In genomic region chr7:111273839-111274238, GRCm38 (mm10) we compare ENCODE assay signal across 20 mouse cellular contexts.
DNase-seq lines count a peak whose midpoint lies in the region; ATAC-seq lines count a peak whose summit lies in the region.
"Had no signal": no experiment of that assay in that cellular context is flagged by ENCODE, and none has a peak within 500 bp of the region (broad histone marks: within the 10 kb centered on the region; RNA-seq: fewer than 3 reads in every experiment).

No protein-coding gene starts in this region.

- 0 out of 2 replicates have a peak, but pooled peaks have one; percentile 6 for ATAC-seq in forebrain, embryonic 16.5 days
- ATAC-seq in forebrain, embryonic 15.5 days (replicated peaks) = no peak
- ATAC-seq: CD4-positive, CD25-positive, alpha-beta regulatory T cell, adult 4 months; forebrain, embryonic 13.5 days had no signal

- no peaks in the 10 kb centered on the region for H3K9me3 ChIP-seq in forebrain, embryonic 16.5 days (ENCODE audit: control insufficient read depth, low read length)
- no peaks in the 10 kb centered on the region for H3K9me3 ChIP-seq in forebrain, embryonic 15.5 days
- H3K9me3 ChIP-seq: embryonic facial prominence, embryonic 10.5 days; forebrain, embryonic 13.5 days; heart, embryonic 13.5 days; hindbrain, embryonic 15.5 days had no signal

- no peak overlapping the region for H3K9ac ChIP-seq in forebrain, embryonic 16.5 days (replicated peaks; ENCODE audit: low read depth, low read length)
- H3K9ac ChIP-seq in forebrain, embryonic 15.5 days (replicated peaks) = no peak overlapping the region
- H3K9ac ChIP-seq: forebrain, embryonic 13.5 days; heart, embryonic 13.5 days; hindbrain, embryonic 15.5 days had no signal

- no peaks in the 10 kb centered on the region for H3K36me3 ChIP-seq in forebrain, embryonic 16.5 days (ENCODE audit: control insufficient read depth, insufficient read depth)
- H3K36me3 ChIP-seq in forebrain, embryonic 15.5 days = no peaks in the 10 kb centered on the region
- H3K36me3 ChIP-seq: embryonic facial prominence, embryonic 10.5 days; G1E; heart, embryonic 13.5 days; hindbrain, embryonic 15.5 days had no signal

- no peak overlapping the region for H3K4me2 ChIP-seq in forebrain, embryonic 16.5 days (ENCODE audit: low read length)
- H3K4me2 ChIP-seq in forebrain, embryonic 15.5 days (replicated peaks) = no peak overlapping the region
- H3K4me2 ChIP-seq: forebrain, embryonic 13.5 days; heart, embryonic 13.5 days; hindbrain, embryonic 15.5 days had no signal

- H3K4me1 ChIP-seq in forebrain, embryonic 16.5 days (replicated peaks; ENCODE audit: control insufficient read depth, insufficient read depth, low read length) = no peaks in the 10 kb centered on the region
- no peaks in the 10 kb centered on the region for H3K4me1 ChIP-seq in forebrain, embryonic 15.5 days
- H3K4me1 ChIP-seq: embryonic facial prominence, embryonic 10.5 days; forebrain, embryonic 13.5 days; heart, embryonic 13.5 days; hindbrain, embryonic 15.5 days had no signal

- H3K27me3 ChIP-seq in forebrain, embryonic 16.5 days (replicated peaks; ENCODE audit: control insufficient read depth, insufficient read depth, low read length) = no peaks in the 10 kb centered on the region
- no peaks in the 10 kb centered on the region for H3K27me3 ChIP-seq in forebrain, embryonic 15.5 days
- H3K27me3 ChIP-seq: forebrain, embryonic 13.5 days; heart, embryonic 13.5 days; hindbrain, embryonic 15.5 days had no signal

- DNase-seq in layer of hippocampus, adult 9-11 months = peak; percentile 61
- no peak for DNase-seq in layer of hippocampus, adult 11-12 months (ENCODE audit: low spot score)
- DNase-seq in right cerebral cortex, adult 18-20 months = peak; percentile 25
- no peak for DNase-seq in right cerebral cortex, postnatal 36 days (ENCODE audit: low spot score in 2 of 2)
- DNase-seq in kidney, adult 9 months = no peak
- DNase-seq: adrenal gland, postnatal 10 days; B cell, adult 2 months; cerebellum, adult 18-20 months; cerebellum, adult 9-11 months; cerebellum, postnatal 36 days; gastrocnemius, postnatal 36 days; heart, postnatal 36 days had no signal

- H3K4me3 ChIP-seq in forebrain, embryonic 16.5 days (replicated peaks; ENCODE audit: low read length) = no peak overlapping the region
- H3K4me3 ChIP-seq in forebrain, embryonic 15.5 days = no peak overlapping the region
- H3K4me3 ChIP-seq: embryonic facial prominence, embryonic 10.5 days; forebrain, embryonic 13.5 days; heart, embryonic 13.5 days; hindbrain, embryonic 15.5 days had no signal

- WGBS in forebrain, embryonic 16.5 days = 84% methylated on average over 5 of the region's 5 CpGs
- 86% methylated on average over 5 of the region's 5 CpGs for WGBS in forebrain, embryonic 15.5 days

- no peak overlapping the region for H3K27ac ChIP-seq in forebrain, embryonic 16.5 days (ENCODE audit: low read length)
- H3K27ac ChIP-seq in forebrain, embryonic 15.5 days (replicated peaks) = no peak overlapping the region
- H3K27ac ChIP-seq: embryonic facial prominence, embryonic 10.5 days; forebrain, embryonic 13.5 days; heart, embryonic 13.5 days; hindbrain, embryonic 15.5 days had no signal

Comparison
In these comparisons a context has a peak if more than half of its experiments do, and no peak if none do; other contexts are left out.
1. DNase-seq: peak in layer of hippocampus, adult 9-11 months (single experiment) and right cerebral cortex, adult 18-20 months (single experiment); none in layer of hippocampus, adult 11-12 months (single experiment), right cerebral cortex, postnatal 36 days (0 of 2) and kidney, adult 9 months (single experiment).